Mouse (Mus musculus): ENCODE measurements around the gene Atxn7l1.

DNA sequence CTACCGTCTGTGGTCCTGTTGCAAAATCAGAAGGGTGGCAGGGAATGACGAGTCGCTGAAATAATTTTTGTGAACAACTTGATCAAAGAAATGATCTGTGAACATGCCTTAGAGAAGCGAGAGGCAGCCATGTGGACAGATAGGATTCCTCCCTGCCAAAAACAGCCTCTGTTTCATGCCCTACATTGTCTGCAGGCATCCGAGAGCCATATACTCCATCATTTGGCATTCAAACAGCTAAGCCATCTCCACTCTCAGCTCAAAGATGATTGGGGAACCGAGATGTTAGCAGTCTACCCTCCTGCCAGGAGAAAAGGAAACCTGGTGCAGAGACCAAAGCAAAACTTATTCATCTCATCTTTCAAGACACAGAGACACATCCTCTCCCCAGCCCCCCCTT is 193.2 kb downstream of the Atxn7l1 start:
- TF ChIP-seq GATA1 (IDR thresholded peaks at IDR 0.05; ENCODE audit: low read length) = no peak
- no peak for TF ChIP-seq TAL1 (IDR thresholded peaks at IDR 0.05; ENCODE audit: low read length)

Measured in erythroblast, embryonic 14.5 days (primary cell).